Mouse (Mus musculus) heart, postnatal 14 days (tissue): ENCODE data around the gene Tmbim4. TPM values are rescaled to one million over a fixed set of nuclear protein-coding genes. Genes with fewer than 3 reads are reported as not detected.

Experiments
- total RNA-seq, 2 experiments: library from RNA; stranded (reverse); gene quantifications; 2 replicates each; pipeline ENCODE4 v1.2.3; 2021

The Tmbim4 gene
- total RNA-seq, 2 experiments from 2014 or later, result 91.0 to 91.8 TPM

Other genes with a start within 250 kb of the Tmbim4 start
- 10 to 100 TPM; 13.0 to 13.2 TPM for gene Helb, start 88.6 kb upstream of the Tmbim4 start, total RNA-seq
- gene Irak3, start 540 bp downstream of the Tmbim4 start, total RNA-seq, result 1 to 10 TPM; 2.9 to 4.8 TPM
- 1 to 10 TPM; 4.8 to 8.5 TPM for gene Llph, start 25.5 kb downstream of the Tmbim4 start, total RNA-seq